Mouse (Mus musculus) liver, embryonic 14.5 days (tissue): Measurements from ENCODE around the gene Tmem253.

Source experiments
- CTCF ChIP-seq: IDR thresholded peaks from 2 replicates; pipeline ENCODE4 v1.5.1; 2016; ENCODE audit warnings: antibody characterized with exemption, low read depth, control low read depth
- EP300 ChIP-seq: IDR thresholded peaks from 2 replicates; pipeline ENCODE4 v1.6.1; 2016; ENCODE audit warnings: antibody characterized with exemption, low read depth

- TF ChIP-seq EP300 = no peak
- peak; percentile 62 for TF ChIP-seq CTCF
Observed at GRCm38 (mm10) chr14:52044901-52045678, 29.6 kb downstream of the Tmem253 start.
